Mouse (Mus musculus): ENCODE results near the gene Chml. TPM values are rescaled to one million over a fixed set of nuclear protein-coding genes. Genes with fewer than 3 reads are reported as not detected.
A peak's percentile ranks its signal among the peaks of the same experiment; 100 is the strongest.

Chml gene
- total RNA-seq (2021), result 10 to 100 TPM; 10.1 to 12.6 TPM
- long read RNA-seq, full-length matches to known transcripts, result 2 of 3 reads
- long read RNA-seq, partial matches to known transcripts, result 0 of 3 reads
- long read RNA-seq, other reads (novel, unspliced or antisense), result 1 of 3 reads

GRCm38 (mm10) chr1:175692246-175692996 is at the start of gene Chml, which contains the start of gene Opn3:
TSS of gene Chml (minus strand) at chr1:175692901.
TSS of gene Opn3 (minus strand) at chr1:175692776.
- DNase-seq (ENCODE audit: low spot score in 2 of 2), result peak; percentile 97

DNA sequence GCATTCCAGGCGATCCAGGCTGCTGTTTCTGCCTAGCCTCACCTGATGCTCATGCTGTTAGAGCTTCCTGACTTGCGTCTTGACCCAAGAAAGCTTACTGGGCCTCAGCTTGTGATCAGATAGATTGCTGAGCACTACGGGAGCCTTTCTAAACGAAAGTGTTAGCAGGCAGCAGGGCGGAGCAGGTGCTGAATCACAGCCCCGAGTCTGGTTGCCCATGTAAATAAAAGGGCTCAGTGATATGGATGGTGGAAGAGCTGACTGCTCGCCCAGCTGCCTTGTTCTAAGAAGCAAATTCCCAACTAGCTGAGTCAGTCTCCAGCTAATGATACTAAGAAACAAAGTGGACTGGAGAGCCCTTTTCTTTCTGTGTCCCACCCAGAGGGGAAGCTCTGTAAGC is 33.1 kb upstream of the Chml start:
- no peak for DNase-seq (ENCODE audit: low spot score in 2 of 2)

- DNase-seq (ENCODE audit: low spot score in 2 of 2), result no peak
Measured at GRCm38 (mm10) chr1:175716832-175717231, 24.1 kb upstream of the Chml start.

DNA sequence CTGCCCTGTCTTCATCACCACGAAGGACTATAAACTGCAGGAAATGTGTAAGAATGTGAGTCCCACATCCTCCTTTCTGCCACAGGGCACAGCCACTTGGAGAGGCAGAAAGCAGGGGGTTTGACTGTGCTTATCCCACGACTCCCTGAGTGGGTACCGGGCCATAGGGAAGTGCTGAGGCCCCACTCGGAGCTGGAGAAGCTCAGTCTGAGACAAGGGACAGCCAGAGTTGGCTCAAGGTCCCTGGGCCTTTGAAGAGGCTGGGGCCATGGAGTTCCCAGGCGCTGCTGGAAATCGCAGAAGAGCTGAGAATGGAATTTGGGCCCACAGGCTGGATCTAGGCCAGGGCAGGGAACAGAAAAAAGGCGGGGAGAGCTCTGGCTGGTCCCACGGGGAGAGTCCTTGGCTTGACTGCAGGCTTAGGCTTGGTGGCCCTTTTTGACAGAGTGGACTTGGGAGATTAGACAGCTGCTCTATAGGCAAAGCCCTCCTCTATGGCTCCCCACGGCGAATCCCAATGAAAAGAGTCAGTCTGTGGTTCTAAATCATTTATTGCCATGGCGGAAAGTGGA is 19.7 kb upstream of the Chml start:
- no peak for DNase-seq (ENCODE audit: low spot score in 2 of 2)

DNA sequence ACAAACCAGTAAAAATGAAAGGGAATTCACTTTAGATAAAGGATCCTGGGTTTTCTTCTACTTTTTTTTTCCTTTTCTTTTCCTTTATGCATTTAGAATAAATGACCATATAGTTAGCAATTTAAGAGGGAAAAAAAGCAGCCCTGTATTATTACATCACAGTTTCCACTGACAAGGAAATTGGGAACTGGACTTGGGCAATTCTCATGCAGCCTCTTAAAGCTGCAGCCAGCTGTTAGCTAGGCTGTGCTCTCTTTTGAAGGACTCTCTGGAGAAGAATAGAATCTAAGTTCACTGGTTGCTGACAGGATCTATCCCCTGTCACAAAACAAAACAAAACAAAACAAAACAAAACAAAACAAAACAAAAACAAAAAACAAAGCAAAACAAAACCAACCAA is 15.3 kb upstream of the Chml start:
- DNase-seq (ENCODE audit: low spot score in 2 of 2), result no peak

DNA sequence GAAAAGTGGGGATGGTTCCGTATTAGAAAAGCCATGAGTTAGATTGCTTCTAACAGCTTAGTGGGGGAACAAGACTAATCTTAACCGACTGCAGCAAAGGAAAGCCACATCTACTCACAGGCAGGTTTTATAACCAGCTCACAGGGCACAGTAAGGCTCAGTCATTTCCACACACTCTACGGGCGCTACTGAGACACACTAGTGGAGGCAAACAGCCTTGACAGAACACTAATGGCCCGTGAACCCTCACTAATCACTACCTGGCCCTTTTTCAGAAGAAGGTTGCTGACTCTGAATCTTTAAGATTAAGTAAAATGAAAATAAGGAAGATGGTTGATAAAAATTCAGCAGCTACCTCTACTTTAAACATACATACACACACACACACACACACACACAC is 14.9 kb upstream of the Chml start:
- DNase-seq (ENCODE audit: low spot score in 2 of 2), result no peak

DNA sequence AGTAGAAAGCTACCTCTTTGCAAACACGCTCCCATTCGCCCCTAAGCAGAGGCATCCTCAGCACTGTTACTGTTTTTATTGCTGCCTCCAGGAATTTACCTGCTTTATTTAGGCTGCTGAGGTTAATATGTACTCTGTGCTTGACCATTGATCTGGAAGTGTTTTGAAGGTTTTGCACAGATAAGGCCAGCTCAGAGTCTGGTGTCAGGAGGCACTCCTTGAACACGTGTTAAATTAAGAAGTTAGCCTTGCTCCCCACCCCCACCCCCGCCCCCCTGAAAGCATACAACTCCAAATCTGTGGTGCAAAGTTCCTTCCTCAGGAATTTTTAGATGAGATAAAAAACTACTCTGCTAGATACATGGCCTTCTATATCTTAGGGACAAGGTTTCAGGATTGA is 8.4 kb upstream of the Chml start:
- no peak for DNase-seq (ENCODE audit: low spot score in 2 of 2)

- DNase-seq (ENCODE audit: low spot score in 2 of 2), result no peak
Measured at GRCm38 (mm10) chr1:175699796-175700195, 7.1 kb upstream of the Chml start.

DNA sequence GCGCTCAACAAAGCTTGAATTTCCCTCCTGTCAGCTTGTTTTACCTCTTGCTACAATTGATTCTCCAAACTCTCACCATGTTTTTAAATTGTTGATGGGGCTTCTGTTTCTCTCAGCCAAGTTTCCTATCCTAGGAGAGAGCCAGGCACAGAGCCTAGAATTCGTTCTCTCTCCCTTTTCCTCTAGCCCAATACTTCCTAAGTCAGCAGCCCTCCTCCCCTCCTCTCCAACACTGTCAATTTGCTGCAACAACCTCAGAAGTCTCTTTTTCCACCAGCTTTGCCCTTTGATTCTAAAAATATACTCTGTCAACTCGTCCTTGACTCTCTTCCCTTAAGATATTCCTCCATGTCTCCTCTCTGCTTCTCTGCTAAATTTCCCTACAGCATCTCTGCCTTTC is 6.7 kb upstream of the Chml start:
- DNase-seq (ENCODE audit: low spot score in 2 of 2), result no peak

- DNase-seq (ENCODE audit: low spot score in 2 of 2), result no peak
Measured at GRCm38 (mm10) chr1:175698293-175698692, 5.6 kb upstream of the Chml start, which contains the start of gene Wdr64. TSS of gene Wdr64 (plus strand) at chr1:175698593.

DNA sequence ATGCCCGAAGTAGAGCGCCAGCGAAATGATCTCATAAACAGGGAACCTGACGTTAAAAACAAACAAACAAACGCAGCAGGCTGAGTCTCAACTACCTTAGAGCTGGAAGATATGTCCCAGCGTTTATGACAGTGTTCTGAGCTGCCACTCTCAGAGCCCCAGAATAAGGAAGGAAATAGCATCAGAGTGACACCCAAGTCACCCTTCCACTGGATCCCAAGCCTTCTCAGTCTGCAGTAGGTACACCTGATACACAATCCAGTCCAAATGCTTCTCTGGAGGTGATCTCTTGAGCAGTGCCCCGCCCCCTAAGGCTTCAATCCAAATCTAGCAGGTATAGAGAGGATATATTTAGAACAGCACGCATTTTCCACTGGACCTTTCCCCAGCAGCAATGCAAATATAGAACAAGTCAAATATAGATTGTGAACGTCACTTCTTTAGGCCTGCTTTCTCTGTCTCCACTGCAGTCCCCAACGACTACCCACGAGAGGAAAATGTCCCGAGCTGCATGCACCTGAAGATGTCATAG is 794 bp upstream of the Chml start:
- peak in 1 of 2 experiments; percentile 12 for DNase-seq (ENCODE audit: low spot score in 2 of 2)

GRCm38 (mm10) chr1:175692997-175693361 is 278 bp upstream of the Chml start:
- DNase-seq (ENCODE audit: low spot score in 2 of 2), result no peak

DNA sequence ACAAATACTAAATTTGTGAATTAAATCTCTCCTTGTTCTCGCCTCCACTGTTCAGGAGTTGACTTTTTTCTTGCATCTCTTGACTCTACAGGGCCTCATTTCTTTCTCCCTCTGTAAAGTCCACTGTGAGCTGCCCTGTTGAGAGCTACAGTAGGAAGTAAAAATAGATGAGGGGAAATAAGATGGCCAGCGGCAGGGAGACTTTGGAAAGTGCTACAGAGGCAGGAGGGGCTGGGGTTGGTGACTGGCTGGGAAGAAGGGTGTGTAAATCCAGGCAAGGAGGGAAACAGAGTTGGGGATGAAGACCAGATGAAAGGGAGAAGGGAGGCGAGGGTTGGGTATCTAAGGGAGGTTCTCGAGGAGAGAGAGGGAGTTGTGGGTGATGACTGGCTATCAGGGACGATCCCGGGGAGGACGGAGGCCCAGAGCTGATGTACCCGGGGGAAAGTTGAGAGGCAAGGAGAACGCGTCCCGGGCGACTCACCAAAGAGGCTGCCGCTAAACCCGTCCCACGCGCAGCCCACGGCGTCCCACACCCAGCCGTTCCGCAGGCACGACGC is 935 bp downstream of the Chml start:
- DNase-seq (ENCODE audit: low spot score in 2 of 2), result no peak

- DNase-seq (ENCODE audit: low spot score in 2 of 2), result no peak
Measured at GRCm38 (mm10) chr1:175680995-175681394, 11.7 kb downstream of the Chml start.

DNA sequence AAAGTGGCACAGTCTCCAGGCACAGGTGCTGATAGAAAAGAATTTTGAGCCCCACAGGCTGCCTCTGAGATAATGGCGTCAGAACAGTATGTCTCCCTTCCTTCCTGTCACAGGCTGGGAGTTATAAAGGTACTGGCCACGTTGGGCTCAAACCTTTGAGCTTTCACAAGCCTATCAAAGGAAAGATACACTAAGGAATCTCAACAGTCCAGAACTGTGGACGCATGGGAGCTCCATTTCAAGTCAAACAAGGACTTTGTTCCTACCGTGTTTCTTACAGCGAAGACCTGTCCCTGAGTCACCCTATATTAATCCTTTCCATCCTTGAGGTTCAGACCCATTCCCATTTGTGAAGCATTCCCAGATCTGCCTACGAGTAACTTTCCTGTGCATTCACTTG is 15.2 kb downstream of the Chml start:
- no peak for DNase-seq (ENCODE audit: low spot score in 2 of 2)

DNA sequence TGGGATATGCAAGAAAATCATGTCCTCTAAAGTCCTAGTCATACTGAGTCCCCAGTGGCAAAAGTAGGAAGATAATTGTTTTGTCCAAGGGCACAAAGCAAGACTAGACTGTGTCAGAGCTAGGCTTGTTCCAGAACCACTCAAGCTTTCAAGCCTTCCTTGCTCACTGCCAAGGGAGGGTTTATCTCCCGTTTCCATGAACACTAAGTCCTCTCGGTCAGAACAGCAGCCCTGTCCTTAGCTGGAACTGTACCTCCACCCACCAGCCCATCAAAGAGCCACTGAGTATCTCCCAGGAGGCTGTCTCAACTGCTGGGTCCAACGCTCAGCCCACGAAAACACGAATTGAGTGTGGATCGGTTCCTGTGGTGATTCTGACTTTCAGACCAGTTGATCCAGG is 17.6 kb downstream of the Chml start:
- no peak for DNase-seq (ENCODE audit: low spot score in 2 of 2)

GRCm38 (mm10) chr1:175673563-175674325 is 19.0 kb downstream of the Chml start:
- no peak for DNase-seq (ENCODE audit: low spot score in 2 of 2)

GRCm38 (mm10) chr1:175671626-175672025 is 21.1 kb downstream of the Chml start:
- DNase-seq (ENCODE audit: low spot score in 2 of 2), result no peak

- DNase-seq (ENCODE audit: low spot score in 2 of 2), result no peak
Measured at GRCm38 (mm10) chr1:175670042-175670441, 22.7 kb downstream of the Chml start.

DNA sequence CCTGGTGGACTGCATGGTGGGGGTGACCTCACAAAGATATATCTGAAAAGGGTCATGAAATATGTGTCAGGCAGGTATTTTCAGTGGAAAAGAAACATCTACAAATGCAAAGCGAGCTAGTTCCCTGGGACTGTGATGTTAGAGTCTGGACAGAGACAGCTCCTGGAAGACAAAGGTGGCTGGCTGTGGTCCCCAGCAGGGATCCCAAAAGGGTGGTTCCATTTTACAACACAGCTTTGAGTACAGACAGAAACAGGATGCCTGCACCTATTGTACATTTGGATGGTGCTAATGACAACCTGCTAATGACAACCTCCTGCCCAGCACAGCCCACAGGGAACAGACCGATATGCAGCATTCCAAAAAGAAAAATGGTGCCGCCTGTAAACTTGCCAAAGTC is 23.2 kb downstream of the Chml start:
- no peak for DNase-seq (ENCODE audit: low spot score in 2 of 2)

GRCm38 (mm10) chr1:175668666-175669405 is 23.9 kb downstream of the Chml start:
- peak in 1 of 2 experiments; percentile 20 for DNase-seq (ENCODE audit: low spot score in 2 of 2)

Data from layer of hippocampus, postnatal 10 days (tissue).